Mouse (Mus musculus) hindbrain, embryonic 12.5 days (tissue): ENCODE data around the gene Slc5a4b. TPM values are rescaled to one million over a fixed set of nuclear protein-coding genes. Genes with fewer than 3 reads are reported as not detected.
A peak's percentile ranks its signal among the peaks of the same experiment; 100 is the strongest.

ENCODE experiments used
- ATAC-seq: fragments of 200-750 bp; cut with Nextera tagmentation; 2 replicates; pipeline ENCODE4 v1.8.0; 2017; ENCODE audit warnings: moderate TSS enrichment; ENCODE audit not compliant: low FRiP score
- H3K27ac ChIP-seq: fragments of 300-500 bp; sonication (generic); 2 replicates; pipeline ENCODE4 v1.5.1; 2016; ENCODE audit warnings: mild to moderate bottlenecking
- H3K27me3 ChIP-seq: fragments of 300-500 bp; sonication (generic); 2 replicates; pipeline ENCODE4 v1.6.1; 2016; ENCODE audit warnings: mild to moderate bottlenecking
- H3K36me3 ChIP-seq: fragments of 300-500 bp; sonication (generic); 2 replicates; pipeline ENCODE4 v1.6.1; 2016; ENCODE audit warnings: mild to moderate bottlenecking
- H3K4me1 ChIP-seq: fragments of 300-500 bp; sonication (generic); 2 replicates; pipeline ENCODE4 v1.6.1; 2016
- H3K4me2 ChIP-seq: fragments of 300-500 bp; sonication (generic); replicated peaks from 2 replicates; pipeline ENCODE4 v1.6.1; 2016; ENCODE audit warnings: mild to moderate bottlenecking
- H3K4me3 ChIP-seq: fragments of 300-500 bp; sonication (generic); 2 replicates; pipeline ENCODE4 v1.5.1; 2016; ENCODE audit warnings: mild to moderate bottlenecking
- H3K9ac ChIP-seq: fragments of 300-500 bp; sonication (generic); 2 replicates; pipeline ENCODE4 v1.6.1; 2016; ENCODE audit warnings: mild to moderate bottlenecking, moderate library complexity
- H3K9me3 ChIP-seq: fragments of 300-500 bp; sonication (generic); replicated peaks from 2 replicates; pipeline ENCODE4 v1.6.1; 2016; ENCODE audit warnings: mild to moderate bottlenecking
- WGBS: fragments of 180-500 bp; shearing (Covaris S2); methylation state at CpG from one replicate; pipeline ENCODE4 v1.1.7; 2016; 5-methylcytosine and 5-hydroxymethylcytosine counted together
- polyA plus RNA-seq: library from polyadenylated mRNA; unstranded; fragments of >200 nt; fragmentation: Nextera tagmentation; extraction: Ambion mirVana; gene quantifications from 2 replicates; pipeline ENCODE4 v1.2.1, GENCODE M21; 2016

The Slc5a4b gene
- polyA plus RNA-seq, 1 experiment from 2014 or later = not detected

- H3K4me3 ChIP-seq = no peak overlapping the region
- no peaks in the 10 kb centered on the region for H3K27me3 ChIP-seq
- H3K9ac ChIP-seq = no peak overlapping the region
- H3K9me3 ChIP-seq = no peaks in the 10 kb centered on the region
- no peak overlapping the region for H3K4me2 ChIP-seq
- H3K4me1 ChIP-seq = peaks cover 9% of the 10 kb centered on the region
- no peak for ATAC-seq
- no peak overlapping the region for H3K27ac ChIP-seq
- peaks cover 25% of the 10 kb centered on the region for H3K36me3 ChIP-seq
- 96% methylated on average over 8 of the region's 8 CpGs for WGBS
Measured at GRCm38 (mm10) chr10:76034001-76034600, 76.7 kb downstream of the Slc5a4b start.

- Histone ChIP-seq H3K4me1 (peaks cover 9% of the 10 kb centered on the region), H3K9ac (peak overlapping the region; percentile 91), H3K4me2 (peak overlapping the region; percentile 90), H3K36me3 (peaks cover 14% of the 10 kb centered on the region), H3K9me3 (no peaks in the 10 kb centered on the region), H3K27ac (0 out of 2 replicates have a peak overlapping the region, but pooled peaks have one; percentile 76), H3K4me3 (peak overlapping the region; percentile 91), H3K27me3 (no peaks in the 10 kb centered on the region)
- WGBS = 19% methylated on average over 7 of the region's 7 CpGs
- no peak for ATAC-seq
Measured at GRCm38 (mm10) chr10:76033119-76033455, 77.7 kb downstream of the Slc5a4b start.

- Histone ChIP-seq H3K9me3 (no peaks in the 10 kb centered on the region), H3K4me2 (peak within 1 kb of the TSS; percentile 90), H3K4me1 (peaks cover 9% of the 10 kb centered on the region), H3K4me3 (peak within 1 kb of the TSS; percentile 91), H3K36me3 (peaks cover 9% of the 10 kb centered on the region), H3K27me3 (no peaks in the 10 kb centered on the region), H3K27ac (peak within 1 kb of the TSS; percentile 76), H3K9ac (peak within 1 kb of the TSS; percentile 91)
- ATAC-seq = peak; percentile 98
- WGBS = under 1% methylated on average over 46 of the region's 58 CpGs
Measured at GRCm38 (mm10) chr10:76032402-76033118, 78.2 kb downstream of the Slc5a4b start, which contains the start of gene Zfp280b. Gene Zfp280b (plus strand): TSS chr10:76032650.

- peak; percentile 73; the same call in 1 of the 2 replicates for ATAC-seq
- Histone ChIP-seq H3K4me1 (peaks cover 9% of the 10 kb centered on the region), H3K4me3 (peak overlapping the region; percentile 91), H3K36me3 (peaks cover 1% of the 10 kb centered on the region; the same call in 1 of the 2 replicates), H3K4me2 (peak overlapping the region; percentile 90), H3K27ac (peak overlapping the region; percentile 76), H3K9me3 (no peaks in the 10 kb centered on the region), H3K9ac (peak overlapping the region; percentile 91), H3K27me3 (no peaks in the 10 kb centered on the region)
- 56% methylated on average over 14 of the region's 14 CpGs for WGBS
Measured at GRCm38 (mm10) chr10:76031511-76032401, 79.0 kb downstream of the Slc5a4b start.

- Histone ChIP-seq H3K4me2 (no peak overlapping the region), H3K4me1 (peaks cover 9% of the 10 kb centered on the region), H3K9ac (no peak overlapping the region), H3K27me3 (no peaks in the 10 kb centered on the region), H3K36me3 (no peaks in the 10 kb centered on the region), H3K9me3 (no peaks in the 10 kb centered on the region), H3K4me3 (no peak overlapping the region), H3K27ac (no peak overlapping the region)
- WGBS = 70% methylated on average over 5 of the region's 5 CpGs
- no peak for ATAC-seq
Measured at GRCm38 (mm10) chr10:76030496-76030895, 80.3 kb downstream of the Slc5a4b start.

GRCm38 (mm10) chr10:76029276-76029675, 81.5 kb downstream of the Slc5a4b start:
- no peak overlapping the region for H3K9ac ChIP-seq
- no peak overlapping the region for H3K4me2 ChIP-seq
- peaks cover 9% of the 10 kb centered on the region for H3K4me1 ChIP-seq
- no peaks in the 10 kb centered on the region for H3K36me3 ChIP-seq
- ATAC-seq = no peak
- no peaks in the 10 kb centered on the region for H3K9me3 ChIP-seq
- no peak overlapping the region for H3K27ac ChIP-seq
- H3K4me3 ChIP-seq = no peak overlapping the region
- H3K27me3 ChIP-seq = no peaks in the 10 kb centered on the region
- 61% methylated on average over 5 of the region's 5 CpGs for WGBS

- H3K4me2 ChIP-seq = no peak overlapping the region
- peaks cover 8% of the 10 kb centered on the region for H3K4me1 ChIP-seq
- H3K9me3 ChIP-seq = no peaks in the 10 kb centered on the region
- H3K9ac ChIP-seq = no peak overlapping the region
- H3K27me3 ChIP-seq = no peaks in the 10 kb centered on the region
- WGBS = 69% methylated on average over 9 of the region's 9 CpGs
- H3K27ac ChIP-seq = no peak overlapping the region
- ATAC-seq = no peak
- no peaks in the 10 kb centered on the region for H3K36me3 ChIP-seq
- no peak overlapping the region for H3K4me3 ChIP-seq
Measured at GRCm38 (mm10) chr10:76028396-76028795, 82.4 kb downstream of the Slc5a4b start.

- WGBS = 18% methylated on average over 4 of the region's 4 CpGs
- ATAC-seq = no peak
- Histone ChIP-seq H3K9me3 (no peaks in the 10 kb centered on the region), H3K27ac (no peak overlapping the region), H3K4me2 (no peak overlapping the region), H3K4me1 (peaks cover 4% of the 10 kb centered on the region; the same call in 1 of the 2 replicates), H3K36me3 (no peaks in the 10 kb centered on the region), H3K27me3 (no peaks in the 10 kb centered on the region), H3K4me3 (no peak overlapping the region), H3K9ac (no peak overlapping the region)
Measured at GRCm38 (mm10) chr10:76028016-76028366, 82.8 kb downstream of the Slc5a4b start.

GRCm38 (mm10) chr10:76027127-76028015, 83.4 kb downstream of the Slc5a4b start:
- no peaks in the 10 kb centered on the region for H3K9me3 ChIP-seq
- H3K27ac ChIP-seq = no peak overlapping the region
- 70% methylated on average over 12 of the region's 12 CpGs for WGBS
- no peaks in the 10 kb centered on the region for H3K27me3 ChIP-seq
- ATAC-seq = no peak
- no peak overlapping the region for H3K4me3 ChIP-seq
- no peak overlapping the region for H3K9ac ChIP-seq
- H3K4me2 ChIP-seq = no peak overlapping the region
- H3K36me3 ChIP-seq = no peaks in the 10 kb centered on the region
- peaks cover 3% of the 10 kb centered on the region; the same call in 1 of the 2 replicates for H3K4me1 ChIP-seq

- no peak for ATAC-seq
- H3K27ac ChIP-seq = no peak overlapping the region
- no peak overlapping the region for H3K4me3 ChIP-seq
- H3K36me3 ChIP-seq = no peaks in the 10 kb centered on the region
- H3K27me3 ChIP-seq = no peaks in the 10 kb centered on the region
- no peak overlapping the region for H3K9ac ChIP-seq
- H3K4me2 ChIP-seq = no peak overlapping the region
- no peaks in the 10 kb centered on the region for H3K9me3 ChIP-seq
- no peaks in the 10 kb centered on the region for H3K4me1 ChIP-seq
- WGBS = 92% methylated on average over 10 of the region's 10 CpGs
Measured at GRCm38 (mm10) chr10:76025470-76026190, 85.1 kb downstream of the Slc5a4b start.

GRCm38 (mm10) chr10:76023921-76024320, 86.8 kb downstream of the Slc5a4b start:
- Histone ChIP-seq H3K9me3 (no peaks in the 10 kb centered on the region; the same call in 1 of the 2 replicates), H3K27ac (no peak overlapping the region), H3K4me3 (no peak overlapping the region), H3K27me3 (no peaks in the 10 kb centered on the region), H3K4me1 (no peaks in the 10 kb centered on the region), H3K4me2 (no peak overlapping the region), H3K36me3 (no peaks in the 10 kb centered on the region), H3K9ac (no peak overlapping the region)
- 94% methylated on average over 6 of the region's 6 CpGs for WGBS
- no peak for ATAC-seq
